Mouse (Mus musculus): ENCODE results near the gene Lsm8. TPM values are rescaled to one million over a fixed set of nuclear protein-coding genes. Genes with fewer than 3 reads are reported as not detected.

Gene Lsm8
- total and polyA plus RNA-seq, 3 experiments = 75.7 to 216 (median 96.3) TPM

DNA sequence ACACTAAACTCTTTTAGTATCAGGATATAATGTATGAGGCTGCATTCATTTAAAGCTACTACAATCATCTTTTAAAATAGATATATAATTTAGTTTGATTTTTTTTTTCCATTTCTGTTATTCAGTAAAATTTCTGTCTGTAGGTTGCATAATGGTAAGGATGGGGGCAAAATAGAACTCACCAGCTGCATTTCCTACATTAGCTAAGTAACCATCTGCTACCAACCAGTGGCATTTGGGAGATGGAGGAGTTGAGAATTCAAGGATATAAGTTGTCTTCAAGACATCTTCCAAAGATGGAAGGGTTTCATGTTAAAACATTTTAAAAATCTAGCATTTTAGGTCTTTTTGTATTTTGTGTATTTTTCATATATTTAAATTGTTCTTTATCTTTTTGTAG, 6.9 kb downstream of the Lsm8 start:
- Histone ChIP-seq H3K27ac (ENCODE audit: insufficient read depth, low read depth) (no peak overlapping the region), H3K9me3 (replicated peaks; ENCODE audit: low read length) (peaks cover 1% of the 10 kb centered on the region), H3K4me1 (ENCODE audit: control insufficient read depth in 1 of 2, insufficient read depth in 2 of 2) (peaks cover 0 to 10% of the 10 kb centered on the region in 2 experiments; a peak in 1 of 4 replicates), H3K4me3 (replicated peaks in 1 of 3; ENCODE audit: low read depth in 2 of 3, low read length in 2 of 3, poor library complexity in 1 of 3) (no peak overlapping the region), H3K79me2 (replicated peaks; ENCODE audit: control insufficient read depth, extremely low read depth, insufficient read depth, poor library complexity, severe bottlenecking) (peaks cover 3% of the 10 kb centered on the region; the same call in 1 of the 2 replicates), H3K36me3 (replicated peaks in 1 of 2; ENCODE audit: control insufficient read depth in 1 of 2, insufficient read depth in 1 of 2, low read length in 1 of 2) (peaks cover 11 to 62% of the 10 kb centered on the region in 2 experiments), H3K27me3 (replicated peaks) (no peaks in the 10 kb centered on the region), H3K9ac (ENCODE audit: insufficient read depth, low read depth) (no peak overlapping the region), H3K4me2 (ENCODE audit: insufficient read depth, low read depth, poor library complexity, severe bottlenecking) (no peak overlapping the region)
- TF ChIP-seq GABPA (IDR thresholded peaks at IDR 0.05; ENCODE audit: insufficient replicate concordance, low read depth, low read length) (no peak), CTCF (conservative IDR thresholded peaks at IDR 0.05 in 1 of 2, IDR thresholded peaks at IDR 0.05 in 1 of 2; ENCODE audit: low read depth in 2 of 2, low read length in 2 of 2) (no peak), RCOR1 (conservative IDR thresholded peaks at IDR 0.05; ENCODE audit: low read depth, low read length) (no peak), USF2 (conservative IDR thresholded peaks at IDR 0.05; ENCODE audit: low read depth, low read length) (no peak), JUN (IDR thresholded peaks at IDR 0.05; ENCODE audit: insufficient read depth, low read depth, low read length) (no peak), TBP (conservative IDR thresholded peaks at IDR 0.05; ENCODE audit: low read depth, low read length) (no peak), MAFK (IDR thresholded peaks at IDR 0.05; ENCODE audit: insufficient replicate concordance, low read length) (no peak), NRF1 (IDR thresholded peaks at IDR 0.05; ENCODE audit: low read depth, low read length) (no peak), BHLHE40 (IDR thresholded peaks at IDR 0.05; ENCODE audit: low read depth, low read length) (no peak), ZKSCAN1 (IDR thresholded peaks at IDR 0.05; ENCODE audit: borderline replicate concordance, low read depth, low read length) (no peak), KAT2A (IDR thresholded peaks at IDR 0.05; ENCODE audit: insufficient replicate concordance, low read length) (no peak), IRF4 (IDR thresholded peaks at IDR 0.05; ENCODE audit: low read depth, low read length) (no peak)
- in situ Hi-C loops (cut with MboI; ENCODE audit: low pct_ligation_motif_present, low pct_unique_long_range_greater_than_20kb, low sequenced_read_pairs) (no loop called here), dilution Hi-C loops (cut with MboI; ENCODE audit: extremely low pct_ligation_motif_present, extremely low pct_unique_long_range_greater_than_20kb, low sequenced_read_pairs) (no loop called here)
- no peak for DNase-seq (ENCODE audit: extremely low read depth)

DNA sequence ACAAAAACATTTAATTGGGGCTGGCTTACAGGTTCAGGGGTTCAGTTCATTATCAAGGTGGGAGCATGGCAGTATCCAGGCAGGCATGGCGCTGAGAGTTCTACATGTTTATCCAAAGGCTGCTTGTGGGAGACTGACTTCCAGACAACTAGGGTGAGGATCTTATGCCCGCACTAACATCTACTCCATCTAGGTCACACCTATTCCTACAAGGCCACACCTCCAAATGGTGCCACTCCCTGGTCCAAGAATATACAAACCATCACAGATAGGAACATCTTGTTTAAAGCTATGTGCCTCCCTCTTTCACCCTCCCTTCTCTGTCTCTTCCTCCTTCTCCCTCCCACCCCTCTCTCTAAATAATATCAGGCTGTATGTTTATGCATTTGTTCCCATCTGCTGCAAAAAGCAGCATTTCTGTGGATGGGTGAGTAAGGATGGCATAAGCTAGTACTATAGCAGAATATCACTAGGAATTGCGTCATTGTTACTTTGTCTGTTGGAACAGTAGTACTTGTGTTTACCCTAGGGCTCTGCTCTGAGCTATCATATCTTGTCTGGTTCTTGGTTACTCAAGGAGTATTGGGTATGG, 8.2 kb downstream of the Lsm8 start:
- in situ Hi-C loops (cut with MboI; ENCODE audit: low pct_ligation_motif_present, low pct_unique_long_range_greater_than_20kb, low sequenced_read_pairs) = no loop called here
- DNase-seq (ENCODE audit: extremely low read depth) = no peak
- no peaks in the 10 kb centered on the region for H3K79me2 ChIP-seq (replicated peaks; ENCODE audit: control insufficient read depth, extremely low read depth, insufficient read depth, poor library complexity, severe bottlenecking)
- H3K27me3 ChIP-seq (replicated peaks) = no peaks in the 10 kb centered on the region
- dilution Hi-C loops (cut with MboI; ENCODE audit: extremely low pct_ligation_motif_present, extremely low pct_unique_long_range_greater_than_20kb, low sequenced_read_pairs) = no loop called here
- H3K9ac ChIP-seq (ENCODE audit: insufficient read depth, low read depth) = no peak overlapping the region
- H3K4me2 ChIP-seq (ENCODE audit: insufficient read depth, low read depth, poor library complexity, severe bottlenecking) = no peak overlapping the region
- H3K36me3 ChIP-seq (replicated peaks in 1 of 2; ENCODE audit: control insufficient read depth in 1 of 2, insufficient read depth in 1 of 2, low read length in 1 of 2) = peaks cover 11 to 54% of the 10 kb centered on the region in 2 experiments
- peak; percentile 20; the same call in 1 of the 2 replicates for TF ChIP-seq POLR2AphosphoS2 (IDR thresholded peaks at IDR 0.05; ENCODE audit: low read depth, low read length)
- no peak for TF ChIP-seq BHLHE40 (IDR thresholded peaks at IDR 0.05; ENCODE audit: low read depth, low read length)
- no peak for TF ChIP-seq MAZ (IDR thresholded peaks at IDR 0.05; ENCODE audit: low read depth, low read length)
- H3K9me3 ChIP-seq (replicated peaks; ENCODE audit: low read length) = peaks cover 2% of the 10 kb centered on the region
- no peaks in the 10 kb centered on the region; a peak in 1 of 4 replicates for H3K4me1 ChIP-seq (ENCODE audit: control insufficient read depth in 1 of 2, insufficient read depth in 2 of 2)
- H3K27ac ChIP-seq (ENCODE audit: insufficient read depth, low read depth) = no peak overlapping the region
- H3K4me3 ChIP-seq (replicated peaks in 1 of 3; ENCODE audit: low read depth in 2 of 3, low read length in 2 of 3, poor library complexity in 1 of 3) = no peak overlapping the region

Measured in CH12.LX (cell line).